Mouse (Mus musculus) kidney, embryonic 14.5 days (tissue): ENCODE data around the gene Wdr59. TPM values are rescaled to one million over a fixed set of nuclear protein-coding genes. Genes with fewer than 3 reads are reported as not detected.

Source experiments
- ATAC-seq: fragments of 200-750 bp; cut with Nextera tagmentation; 2 replicates; pipeline ENCODE4 v1.8.0; 2017; ENCODE audit warnings: moderate number of reproducible peaks, mild to moderate bottlenecking, moderate TSS enrichment, moderate library complexity; ENCODE audit not compliant: low FRiP score, low TSS enrichment
- H3K27ac ChIP-seq: fragments of 300-500 bp; sonication (generic); 2 replicates; pipeline ENCODE4 v1.5.1; 2014; ENCODE audit warnings: low read depth, mild to moderate bottlenecking, low read length, moderate library complexity, mixed read lengths
- H3K27me3 ChIP-seq: fragments of 300-500 bp; sonication (generic); 2 replicates; pipeline ENCODE4 v1.6.1; 2014; ENCODE audit warnings: mild to moderate bottlenecking, low read length; ENCODE audit not compliant: control insufficient read depth, insufficient read depth
- H3K36me3 ChIP-seq: fragments of 300-500 bp; sonication (generic); 2 replicates; pipeline ENCODE4 v1.6.1; 2014; ENCODE audit warnings: low read length, mixed read lengths; ENCODE audit not compliant: control insufficient read depth, insufficient read depth
- H3K4me1 ChIP-seq: fragments of 300-500 bp; sonication (generic); 2 replicates; pipeline ENCODE4 v1.6.1; 2014; ENCODE audit warnings: low read length, mixed read lengths; ENCODE audit not compliant: control insufficient read depth, insufficient read depth
- H3K4me2 ChIP-seq: fragments of 300-500 bp; sonication (generic); replicated peaks from 2 replicates; pipeline ENCODE4 v1.6.1; 2014; ENCODE audit warnings: low read depth, mild to moderate bottlenecking, low read length
- H3K4me3 ChIP-seq: fragments of 300-500 bp; sonication (generic); 2 replicates; pipeline ENCODE4 v1.5.1; 2014; ENCODE audit warnings: mild to moderate bottlenecking, low read length
- H3K9ac ChIP-seq: fragments of 300-500 bp; sonication (generic); 2 replicates; pipeline ENCODE4 v1.6.1; 2014; ENCODE audit warnings: low read depth, mild to moderate bottlenecking, low read length, moderate library complexity
- H3K9me3 ChIP-seq: fragments of 300-500 bp; sonication (generic); 2 replicates; pipeline ENCODE4 v1.6.1; 2016; ENCODE audit warnings: low read length; ENCODE audit not compliant: control insufficient read depth
- WGBS: fragments of 180-500 bp; shearing (Covaris S2); extraction: QIAGEN DNeasy Blood & Tissue Kit; methylation state at CpG from one replicate; pipeline ENCODE4 v1.1.7; 2014; 5-methylcytosine and 5-hydroxymethylcytosine counted together
- polyA plus RNA-seq: library from polyadenylated mRNA; unstranded; fragments of >200 nt; fragmentation: Nextera tagmentation; extraction: Ambion mirVana; gene quantifications from 2 replicates; pipeline ENCODE4 v1.2.1, GENCODE M21; 2014

Gene Wdr59
- polyA plus RNA-seq, 1 experiment from 2014 or later = 6.2 TPM

DNA sequence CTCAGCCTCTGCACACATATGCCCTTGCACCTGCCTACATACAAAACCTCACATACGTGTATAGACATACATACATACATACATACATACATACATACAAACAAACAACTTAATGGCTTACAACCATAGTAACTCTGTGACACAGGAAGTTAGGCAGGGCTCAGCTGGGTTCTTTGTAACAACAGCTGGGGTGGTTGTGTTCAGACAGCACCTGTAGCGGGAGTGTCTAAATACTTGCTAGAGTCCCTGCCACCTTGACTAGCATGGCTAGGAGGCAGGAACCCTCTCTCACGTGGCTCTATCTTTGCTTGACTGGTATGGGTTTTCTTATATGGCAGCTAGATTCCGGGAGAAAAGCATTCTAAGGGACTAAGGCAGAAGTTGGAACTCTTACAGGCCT lies 41.8 kb upstream of the Wdr59 start:
- Histone ChIP-seq H3K4me3 (no peak overlapping the region), H3K36me3 (no peaks in the 10 kb centered on the region), H3K4me2 (no peak overlapping the region), H3K27ac (no peak overlapping the region), H3K27me3 (no peaks in the 10 kb centered on the region), H3K9me3 (no peaks in the 10 kb centered on the region), H3K9ac (no peak overlapping the region), H3K4me1 (peaks cover 19% of the 10 kb centered on the region)
- ATAC-seq = no peak
- 95% methylated on average over 4 of the region's 4 CpGs for WGBS

DNA sequence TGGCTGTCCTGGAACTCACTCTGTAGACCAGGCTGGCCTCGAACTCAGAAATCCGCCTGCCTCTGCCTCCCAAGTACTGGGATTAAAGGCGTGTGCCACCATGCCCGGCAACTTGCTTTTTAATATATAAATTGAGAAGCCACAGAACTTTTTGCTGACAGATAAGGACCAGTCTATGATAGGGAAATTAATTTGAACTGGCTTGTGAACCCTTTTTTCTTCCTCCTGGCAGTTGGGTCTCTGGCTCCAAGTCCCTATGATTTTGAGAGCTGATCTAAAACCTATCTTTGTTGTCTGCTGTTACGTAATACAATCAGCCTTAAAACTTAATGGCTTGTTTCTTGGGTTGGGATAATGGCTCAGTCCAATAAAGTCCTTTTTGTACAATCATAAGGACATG lies 41.2 kb upstream of the Wdr59 start:
- H3K36me3 ChIP-seq = no peaks in the 10 kb centered on the region
- no peak overlapping the region for H3K9ac ChIP-seq
- no peaks in the 10 kb centered on the region for H3K27me3 ChIP-seq
- H3K4me2 ChIP-seq = no peak overlapping the region
- WGBS = 95% methylated on average over 5 of the region's 5 CpGs
- no peaks in the 10 kb centered on the region for H3K9me3 ChIP-seq
- no peak for ATAC-seq
- no peak overlapping the region for H3K27ac ChIP-seq
- H3K4me3 ChIP-seq = no peak overlapping the region
- peaks cover 15% of the 10 kb centered on the region for H3K4me1 ChIP-seq

DNA sequence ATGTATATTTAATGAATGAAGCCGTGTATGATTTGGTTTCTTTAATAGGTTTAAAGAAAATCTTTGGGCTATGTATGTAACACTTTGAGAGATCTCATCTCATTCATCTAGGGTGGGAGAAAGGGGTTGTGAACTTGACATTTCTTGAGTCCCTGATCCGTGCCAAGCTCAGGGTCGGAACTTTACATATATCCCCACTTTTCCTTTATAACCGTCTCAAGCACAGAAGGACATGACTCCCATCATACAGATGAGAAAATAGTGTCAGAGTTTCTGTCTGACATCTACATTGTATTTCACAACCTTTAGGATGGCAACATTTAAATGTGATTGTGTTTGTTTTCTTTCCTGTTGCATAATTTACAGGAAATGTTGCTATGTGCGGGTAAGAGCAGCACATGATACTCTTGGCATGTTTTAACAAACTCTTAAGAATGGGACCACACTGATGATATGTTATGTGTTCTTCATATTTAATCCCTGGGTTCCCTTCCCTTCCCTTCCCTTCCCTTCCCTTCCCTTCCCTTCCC lies 40.4 kb upstream of the Wdr59 start:
- Histone ChIP-seq H3K4me2 (no peak overlapping the region), H3K36me3 (no peaks in the 10 kb centered on the region), H3K9ac (no peak overlapping the region), H3K4me3 (no peak overlapping the region), H3K4me1 (peaks cover 8% of the 10 kb centered on the region; the same call in 1 of the 2 replicates), H3K27ac (no peak overlapping the region), H3K9me3 (no peaks in the 10 kb centered on the region), H3K27me3 (no peaks in the 10 kb centered on the region)
- no peak for ATAC-seq
- WGBS = 91% methylated on average over 5 of the region's 5 CpGs

- Histone ChIP-seq H3K4me2 (no peak overlapping the region), H3K9ac (no peak overlapping the region), H3K4me1 (peaks cover 11% of the 10 kb centered on the region; the same call in 1 of the 2 replicates), H3K4me3 (no peak overlapping the region), H3K27me3 (no peaks in the 10 kb centered on the region), H3K27ac (no peak overlapping the region), H3K36me3 (no peaks in the 10 kb centered on the region), H3K9me3 (no peaks in the 10 kb centered on the region)
- 88% methylated on average over 4 of the region's 4 CpGs for WGBS
- ATAC-seq = no peak
Measured at GRCm38 (mm10) chr8:111561824-111562223, 39.9 kb upstream of the Wdr59 start.

- H3K4me2 ChIP-seq = no peak overlapping the region
- no peaks in the 10 kb centered on the region for H3K9me3 ChIP-seq
- H3K4me1 ChIP-seq = peaks cover 14% of the 10 kb centered on the region
- H3K4me3 ChIP-seq = no peak overlapping the region
- WGBS = 76% methylated on average over 8 of the region's 8 CpGs
- ATAC-seq = no peak
- no peaks in the 10 kb centered on the region for H3K36me3 ChIP-seq
- H3K27ac ChIP-seq = no peak overlapping the region
- no peaks in the 10 kb centered on the region for H3K27me3 ChIP-seq
- no peak overlapping the region for H3K9ac ChIP-seq
Measured at GRCm38 (mm10) chr8:111551511-111552130, 29.7 kb upstream of the Wdr59 start.

- Histone ChIP-seq H3K4me3 (no peak overlapping the region), H3K27me3 (no peaks in the 10 kb centered on the region), H3K4me2 (no peak overlapping the region), H3K27ac (peak overlapping the region; percentile 56; the same call in 1 of the 2 replicates), H3K9ac (no peak overlapping the region), H3K9me3 (no peaks in the 10 kb centered on the region), H3K4me1 (peaks cover 13% of the 10 kb centered on the region), H3K36me3 (no peaks in the 10 kb centered on the region)
- WGBS = 50% methylated on average over 9 of the region's 9 CpGs
- ATAC-seq = no peak
Measured at GRCm38 (mm10) chr8:111550002-111550870, 28.3 kb upstream of the Wdr59 start.

- H3K9me3 ChIP-seq = no peaks in the 10 kb centered on the region
- H3K4me3 ChIP-seq = no peak overlapping the region
- 89% methylated on average over 6 of the region's 6 CpGs for WGBS
- H3K4me1 ChIP-seq = peaks cover 8% of the 10 kb centered on the region
- no peak for ATAC-seq
- H3K4me2 ChIP-seq = no peak overlapping the region
- no peak overlapping the region for H3K9ac ChIP-seq
- H3K27me3 ChIP-seq = no peaks in the 10 kb centered on the region
- no peak overlapping the region for H3K27ac ChIP-seq
- H3K36me3 ChIP-seq = no peaks in the 10 kb centered on the region
Measured at GRCm38 (mm10) chr8:111548201-111548600, 26.3 kb upstream of the Wdr59 start.

DNA sequence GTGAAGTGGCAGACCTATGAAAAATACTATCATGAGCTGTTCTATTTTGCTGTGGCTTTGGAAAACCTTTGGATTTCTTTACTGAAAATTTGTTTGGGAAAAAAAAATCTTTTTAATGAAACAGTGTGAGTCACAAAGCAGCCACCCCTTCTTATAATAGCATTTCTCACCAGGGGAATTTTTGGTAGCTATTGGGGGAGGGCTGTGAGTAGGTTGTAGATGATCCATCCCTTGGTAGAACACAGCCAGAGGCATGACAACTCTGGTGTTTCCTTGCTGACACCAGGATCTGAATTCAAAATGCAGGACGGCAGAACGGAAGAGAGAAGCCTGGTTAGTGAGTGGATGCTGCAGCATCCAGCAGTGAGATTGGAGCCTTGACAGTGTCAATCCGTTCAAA lies 25.3 kb upstream of the Wdr59 start:
- no peak for ATAC-seq
- Histone ChIP-seq H3K4me3 (no peak overlapping the region), H3K9ac (no peak overlapping the region), H3K4me1 (peaks cover 8% of the 10 kb centered on the region), H3K36me3 (no peaks in the 10 kb centered on the region), H3K9me3 (no peaks in the 10 kb centered on the region), H3K27me3 (no peaks in the 10 kb centered on the region), H3K27ac (no peak overlapping the region), H3K4me2 (no peak overlapping the region)
- 98% methylated on average over 3 of the region's 3 CpGs for WGBS
